Mouse (Mus musculus) left cerebral cortex, adult 8-10 months (tissue): ENCODE data around the gene Tnni2. TPM values are rescaled to one million over a fixed set of nuclear protein-coding genes. Genes with fewer than 3 reads are reported as not detected.

Experiments
- DNase-seq, 2 experiments: peaks; one replicate each; pipeline ENCODE4 v3.0.0; 2022; ENCODE audit warnings: low spot score in 2 of 2
- total RNA-seq, 4 experiments: library from RNA; stranded (reverse); gene quantifications; 2 replicates each; pipeline ENCODE4 v1.2.4; 2022

Gene Tnni2
- total RNA-seq, 4 experiments from 2014 or later, result 1.9 to 9.6 (median 5.2) TPM

GRCm38 (mm10) chr7:142459299-142459691, 17.7 kb downstream of the Tnni2 start:
- DNase-seq, result no peak

GRCm38 (mm10) chr7:142460636-142461077, 19.0 kb downstream of the Tnni2 start, which contains the start of gene Lsp1:
Lsp1 (plus strand) TSS chr7:142460809.
- DNase-seq, result no peak

DNA sequence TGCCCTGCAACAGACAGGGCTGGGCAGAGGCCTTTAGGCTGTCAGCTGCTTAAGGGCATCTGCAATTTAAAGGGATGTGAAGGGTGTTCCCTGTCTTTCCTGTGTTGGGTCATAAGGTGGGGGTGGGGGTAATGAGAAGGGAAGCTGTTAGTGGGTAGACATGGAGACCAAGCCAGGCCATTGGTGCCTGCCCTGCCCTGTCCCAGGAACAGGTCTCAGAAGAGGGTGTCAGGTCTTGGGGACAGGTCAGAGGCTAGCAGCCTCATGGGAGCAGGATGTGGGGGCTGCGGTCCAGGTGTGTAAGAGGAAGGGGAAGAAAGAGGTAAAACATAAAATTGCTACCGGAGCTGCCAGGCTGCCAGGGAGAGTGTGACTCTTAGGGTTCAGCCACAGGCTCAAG, 19.8 kb downstream of the Tnni2 start:
- DNase-seq, result no peak

DNA sequence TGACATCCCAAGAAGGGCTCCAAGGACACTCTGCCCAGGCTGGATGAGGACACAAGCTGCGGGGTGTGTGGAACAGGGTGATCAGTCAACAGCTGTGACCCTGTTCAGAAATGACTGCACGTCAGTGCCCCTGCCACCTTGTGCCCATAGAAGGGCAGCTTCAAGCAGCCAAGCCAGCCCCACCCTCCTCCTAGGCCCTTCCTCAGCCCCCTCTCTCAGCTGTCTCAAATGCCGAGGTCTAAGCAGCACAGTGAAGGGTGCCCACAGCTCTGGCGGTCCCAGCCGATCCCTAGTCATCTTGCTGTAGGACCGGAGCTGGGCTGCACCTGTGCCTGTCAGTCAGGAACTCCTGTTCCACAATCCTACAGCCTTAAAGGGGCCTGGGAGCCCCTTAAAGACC, 20.6 kb downstream of the Tnni2 start:
- no peak for DNase-seq

DNA sequence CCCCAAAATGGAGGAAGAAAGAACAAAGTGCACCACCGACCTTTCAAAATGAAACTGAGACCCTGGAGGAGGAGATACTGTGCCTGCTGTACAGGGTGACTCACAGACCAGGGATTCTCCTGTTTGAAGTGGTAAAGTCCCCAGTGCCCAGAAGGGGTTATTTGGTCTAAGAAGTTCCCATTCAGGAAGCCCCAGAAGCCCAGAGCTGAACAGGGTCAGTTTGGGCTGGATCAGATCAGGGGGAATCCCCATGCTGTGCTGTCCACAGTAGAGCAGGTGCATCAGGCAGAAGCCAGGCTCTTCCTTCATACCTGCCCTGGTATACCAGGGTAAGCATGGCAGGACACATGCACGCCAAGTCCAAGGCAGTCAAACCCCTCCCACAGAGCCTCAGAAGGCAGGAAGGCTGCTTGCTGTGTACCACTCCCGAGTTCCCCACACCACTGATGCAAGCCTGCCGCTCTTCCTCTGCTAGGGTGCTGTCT, 21.0 kb downstream of the Tnni2 start:
- DNase-seq, result no peak

DNA sequence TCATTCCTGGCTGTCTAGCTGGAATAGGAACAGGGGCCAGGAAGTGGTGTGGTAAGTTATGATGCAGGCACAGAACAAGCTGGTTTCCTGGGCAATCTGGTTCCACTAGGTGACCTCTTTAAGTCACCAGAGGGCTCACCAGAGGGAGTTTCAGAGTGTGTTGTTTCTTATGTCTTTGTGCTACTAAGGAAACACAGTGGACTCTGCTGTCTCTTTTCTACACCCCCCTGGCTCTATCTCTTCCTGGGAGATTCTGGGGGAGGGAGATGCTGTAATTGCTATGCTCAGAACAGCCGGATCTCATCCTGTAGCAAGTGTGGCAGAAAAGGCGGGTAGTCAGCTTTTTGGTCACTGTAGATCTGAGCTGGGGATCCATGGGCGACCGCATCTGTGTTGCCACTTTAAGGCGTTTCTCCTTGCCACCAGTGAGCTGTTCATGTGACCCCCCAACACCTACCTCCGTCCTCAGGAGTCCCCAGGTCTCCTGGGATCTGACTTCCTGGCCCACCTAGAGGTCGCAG, 28.6 kb downstream of the Tnni2 start:
- no peak for DNase-seq

DNA sequence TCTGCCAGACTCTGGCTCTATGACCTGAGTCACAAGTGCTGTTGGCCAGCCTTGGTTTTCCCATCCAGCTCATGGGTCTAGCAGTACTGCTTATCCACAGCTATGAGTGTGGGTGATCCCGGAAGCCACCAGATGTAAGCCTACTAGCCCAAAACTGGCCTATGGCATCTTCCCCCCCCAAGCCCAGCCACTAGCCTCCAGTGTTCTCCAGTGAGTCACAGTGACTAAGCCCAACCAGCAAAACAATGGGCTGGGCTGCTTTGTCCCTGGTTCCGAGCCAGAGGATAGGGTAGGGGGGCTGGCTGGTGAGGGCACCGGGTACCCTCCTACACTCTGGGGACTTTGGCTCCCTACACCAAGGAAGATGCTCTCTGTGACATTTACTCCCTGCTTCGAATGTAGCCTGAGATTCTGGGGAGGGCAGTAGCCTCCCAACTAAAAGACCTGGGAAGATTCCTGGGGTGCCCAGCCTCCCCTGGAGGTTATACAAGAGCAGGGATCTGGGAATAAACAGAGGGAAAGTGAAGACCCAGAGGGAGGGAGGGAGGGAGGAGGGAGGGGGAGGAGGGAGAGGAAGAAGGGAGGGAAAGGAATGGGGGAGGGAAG, 29.3 kb downstream of the Tnni2 start:
- no peak for DNase-seq

DNA sequence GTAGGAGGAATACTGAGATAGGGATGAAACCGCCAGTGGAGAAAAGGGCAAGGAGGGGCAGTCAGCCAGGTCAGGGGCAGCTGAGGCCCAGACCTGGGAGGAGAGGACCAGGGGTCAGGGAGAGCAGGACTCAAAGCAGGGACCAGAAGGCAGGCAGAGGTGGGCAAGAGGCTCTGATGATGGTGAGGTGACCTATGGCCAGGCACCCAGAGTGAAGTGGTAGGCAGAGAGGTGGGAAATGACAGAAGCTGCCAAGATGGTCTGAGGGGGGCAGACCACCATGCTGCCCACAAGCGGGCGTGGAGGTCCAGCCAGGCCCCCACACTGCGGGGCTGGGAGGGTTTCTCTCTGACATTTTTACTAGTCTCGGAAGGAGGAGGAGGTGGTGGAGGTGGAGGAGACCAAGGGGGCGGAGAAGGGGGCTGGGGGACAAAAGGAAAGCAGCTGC, 29.8 kb downstream of the Tnni2 start:
- no peak for DNase-seq

DNA sequence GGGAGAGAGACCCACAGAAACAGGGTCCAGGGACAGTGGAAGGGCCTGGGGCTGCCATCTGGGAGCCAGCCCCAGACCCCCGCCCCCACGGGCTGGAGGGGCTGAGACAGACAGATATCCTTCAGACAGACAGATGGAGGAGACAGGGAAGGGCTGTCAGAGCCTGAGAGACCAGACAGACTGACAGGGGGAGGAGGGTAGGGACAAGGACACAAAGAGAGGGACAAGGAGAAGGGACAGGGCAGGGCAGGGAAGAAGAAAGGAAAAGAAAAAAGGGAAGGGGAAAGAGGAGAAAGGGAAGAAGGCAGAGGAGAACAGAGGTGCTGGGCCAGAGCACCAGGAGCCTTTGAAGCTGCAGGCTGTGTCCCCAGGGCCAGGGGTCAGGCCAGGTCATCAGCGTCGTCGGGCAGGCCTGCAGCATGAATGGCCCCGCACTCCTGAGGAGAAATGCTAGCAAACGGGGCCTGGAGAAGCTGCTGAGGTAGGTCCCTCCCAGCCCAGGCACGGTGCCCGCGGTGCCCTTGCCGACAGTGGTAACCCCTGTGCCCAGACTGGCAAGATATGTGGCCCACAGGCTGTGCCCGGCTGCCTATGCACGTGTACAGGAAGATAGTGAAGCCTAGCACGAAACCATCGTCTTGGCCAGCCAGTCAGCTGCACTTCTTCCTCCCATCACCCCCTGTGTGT, 30.4 kb downstream of the Tnni2 start:
- DNase-seq, result no peak

DNA sequence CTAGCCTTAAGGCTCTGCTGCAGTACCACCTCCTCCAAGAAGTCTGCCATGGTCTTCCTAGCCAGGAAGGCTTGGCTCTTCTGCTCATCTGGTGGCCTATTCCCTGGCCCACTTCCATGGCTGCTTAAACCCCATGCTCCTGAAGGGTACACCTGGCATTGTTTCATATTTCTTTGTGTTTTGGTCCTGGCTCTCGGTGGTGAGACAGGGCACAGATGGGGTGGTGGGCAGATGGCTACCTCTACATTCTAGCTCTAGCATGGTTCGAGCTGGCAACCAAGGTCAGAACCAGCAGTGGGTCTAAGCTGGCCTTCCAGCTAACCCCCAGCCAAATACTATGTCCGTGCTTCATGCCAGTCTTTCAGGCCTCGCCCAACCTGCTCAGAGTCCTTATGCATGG, 31.3 kb downstream of the Tnni2 start:
- no peak for DNase-seq

- DNase-seq, result no peak
Observed at GRCm38 (mm10) chr7:142473476-142473875, 31.9 kb downstream of the Tnni2 start.

DNA sequence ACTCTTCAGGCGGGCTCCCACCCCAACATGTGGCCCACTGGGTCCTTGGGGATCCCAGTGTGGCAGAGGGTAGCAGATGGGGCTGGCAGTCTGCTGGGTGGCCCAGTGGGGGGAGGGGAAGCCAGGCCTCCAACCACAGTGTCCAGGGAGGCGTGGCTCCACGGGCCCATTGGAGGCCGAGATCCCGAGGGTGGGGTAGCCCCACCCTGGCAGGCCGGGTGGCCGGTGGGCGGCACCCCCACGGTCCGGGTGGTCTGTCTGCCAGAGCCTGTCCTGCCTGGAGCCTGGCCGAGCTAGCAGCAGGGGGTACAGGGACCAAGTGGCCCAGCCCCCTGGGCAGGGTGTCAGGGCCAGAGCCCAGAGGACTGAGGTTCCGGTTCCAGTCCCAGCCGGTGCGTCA, 33.2 kb downstream of the Tnni2 start:
- no peak for DNase-seq

DNA sequence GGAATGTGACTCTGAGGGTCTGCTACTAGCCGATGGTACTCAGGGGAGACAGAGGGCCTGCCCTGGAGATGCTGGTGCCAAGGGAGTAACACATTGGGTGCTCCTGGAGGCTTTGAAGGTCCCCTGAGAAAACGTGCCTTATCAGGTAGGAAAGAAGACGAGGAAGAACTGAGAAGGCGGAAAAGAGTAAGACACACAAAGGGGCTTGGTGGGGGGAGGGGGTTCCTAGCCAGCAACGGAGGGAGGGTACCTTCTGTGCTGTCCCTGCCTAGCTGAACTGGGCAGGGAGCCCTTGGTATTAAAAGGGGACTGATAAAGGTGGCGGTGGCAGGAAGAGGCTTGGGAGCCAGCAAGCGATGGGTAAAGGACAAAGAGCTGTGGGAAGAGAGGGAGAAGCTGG, 34.0 kb downstream of the Tnni2 start:
- no peak for DNase-seq

- no peak for DNase-seq
Observed at GRCm38 (mm10) chr7:142476271-142476670, 34.7 kb downstream of the Tnni2 start.

DNA sequence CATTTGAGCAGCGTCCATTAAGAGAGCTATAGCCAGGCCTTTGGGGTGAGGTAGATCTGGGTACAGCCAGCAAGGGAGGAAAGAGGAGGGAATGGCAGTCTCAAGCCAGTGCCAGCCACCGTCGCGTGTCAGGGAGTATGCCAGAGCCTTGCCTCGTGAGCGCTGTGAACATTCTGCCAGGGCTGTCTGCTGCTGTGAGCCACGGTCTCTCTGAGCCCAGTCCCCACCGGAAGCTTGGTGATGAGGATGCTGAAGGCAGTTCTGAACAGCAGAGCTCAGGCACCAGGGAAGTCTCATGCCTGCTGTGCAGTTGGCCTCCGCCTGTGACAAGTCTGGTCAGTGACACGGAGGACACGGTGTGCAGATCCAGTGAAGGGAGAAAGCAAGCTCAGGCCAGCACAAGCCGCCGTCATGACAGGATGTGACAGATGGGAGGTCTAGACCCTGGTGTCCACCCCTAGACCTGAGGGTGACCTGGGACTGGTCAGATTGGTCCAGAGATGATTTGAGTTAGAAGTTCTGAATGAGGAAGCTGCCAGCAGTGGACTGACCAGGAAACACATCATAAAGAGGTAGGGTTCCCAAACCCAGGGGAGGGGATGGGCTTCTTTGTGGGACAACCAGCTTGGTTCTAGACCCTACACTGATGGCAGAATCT, 35.3 kb downstream of the Tnni2 start:
- no peak for DNase-seq

DNA sequence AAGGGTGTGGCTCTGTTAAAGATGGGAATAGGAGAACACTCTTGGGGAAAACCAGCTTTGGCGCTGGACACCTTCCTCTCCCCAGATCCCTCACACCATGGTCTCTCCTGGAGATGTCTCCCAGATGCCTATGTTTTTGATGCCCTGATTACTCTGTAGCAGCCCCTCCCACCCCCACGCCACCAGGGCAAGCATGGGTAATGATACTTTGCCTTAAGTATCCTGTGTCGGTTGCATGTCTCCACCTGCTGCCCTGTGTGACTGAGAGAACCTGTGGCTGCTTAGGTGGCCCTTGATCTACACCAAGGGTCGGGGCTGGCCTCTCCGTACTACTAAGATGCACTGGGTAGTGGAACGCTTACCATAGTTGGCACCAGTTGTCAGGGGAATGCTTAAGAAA, 36.4 kb downstream of the Tnni2 start:
- no peak for DNase-seq

- no peak for DNase-seq
Observed at GRCm38 (mm10) chr7:142478574-142478973, 37.0 kb downstream of the Tnni2 start.

- no peak for DNase-seq
Observed at GRCm38 (mm10) chr7:142479307-142479706, 37.7 kb downstream of the Tnni2 start.

DNA sequence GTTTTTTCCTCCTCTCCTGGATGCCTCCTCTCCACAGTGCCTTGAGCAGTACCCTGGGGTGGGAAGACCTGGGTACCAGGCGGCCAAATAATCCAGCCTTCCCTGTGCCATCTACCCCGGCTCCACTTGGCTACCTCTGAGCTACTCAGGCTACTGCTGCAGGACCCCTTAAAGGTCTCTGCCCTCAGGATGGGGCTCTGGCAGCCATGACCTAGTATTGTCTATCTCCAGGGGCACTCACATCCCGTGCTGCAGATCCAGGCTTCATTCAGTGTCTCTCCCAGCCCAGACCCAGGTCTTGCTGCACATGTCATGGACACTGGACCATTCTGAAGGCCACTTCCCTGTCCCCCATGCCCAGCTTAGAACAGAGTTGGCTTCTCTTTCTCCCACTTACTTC, 38.3 kb downstream of the Tnni2 start:
- DNase-seq, result no peak

- no peak for DNase-seq
Observed at GRCm38 (mm10) chr7:142480661-142481060, 39.1 kb downstream of the Tnni2 start.

DNA sequence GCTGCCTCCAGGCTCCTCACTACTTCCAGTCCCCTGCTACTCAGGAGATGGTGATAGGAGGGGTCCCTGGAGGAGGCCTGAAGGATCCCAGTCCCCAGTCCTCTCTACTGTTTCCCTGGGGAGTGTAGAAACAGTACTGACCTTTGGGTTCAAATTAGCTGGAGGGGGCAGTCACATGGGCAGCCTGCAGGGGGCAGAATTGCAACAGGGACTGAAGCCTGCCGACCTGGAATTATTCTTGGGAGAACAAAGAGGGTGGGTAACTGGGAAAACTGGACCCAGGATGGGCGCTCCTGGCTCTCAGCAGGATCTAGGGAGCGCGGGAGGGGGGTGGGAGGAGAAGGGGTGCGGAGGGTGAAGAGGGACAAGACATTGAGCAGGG, 39.6 kb downstream of the Tnni2 start:
- no peak for DNase-seq

GRCm38 (mm10) chr7:142481568-142482255, 40.1 kb downstream of the Tnni2 start:
- DNase-seq, result no peak
